ENCODE assay signal across 21 mouse cellular contexts in the genomic region with DNA sequence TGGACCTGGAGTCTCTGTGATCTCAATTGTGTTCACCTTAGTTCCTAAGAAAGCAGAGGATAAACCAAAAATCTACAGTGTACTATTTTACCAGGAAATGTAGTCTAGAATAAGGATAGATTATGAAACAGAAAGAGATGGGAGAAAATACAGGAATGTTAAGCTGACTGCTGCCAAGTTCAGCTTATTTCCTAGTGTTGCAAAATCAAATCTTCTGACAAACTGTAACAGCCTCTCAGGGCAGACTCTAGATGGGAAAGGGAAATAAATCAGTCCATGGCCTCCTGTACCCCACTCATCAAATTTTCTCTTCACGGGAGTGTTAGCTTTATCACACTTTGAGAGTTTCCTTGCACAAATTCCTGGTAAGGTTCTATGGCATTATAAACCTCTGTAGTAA.
"Had no signal": no experiment of that assay in that cellular context is flagged by ENCODE, and none has a peak within 500 bp of the region (broad histone marks: within the 10 kb centered on the region; RNA-seq: fewer than 3 reads in every experiment).

No protein-coding gene starts in this region.

- H3K9ac ChIP-seq: intestine, embryonic 15.5 days; liver, embryonic 12.5 days; liver, embryonic 15.5 days; midbrain, embryonic 13.5 days; neural tube, embryonic 13.5 days had no signal

- H3K27me3 ChIP-seq: intestine, embryonic 15.5 days; liver, embryonic 12.5 days; liver, embryonic 15.5 days; megakaryocyte, embryonic 14.5 days; midbrain, embryonic 13.5 days; neural tube, embryonic 13.5 days had no signal

- H3K4me2 ChIP-seq: intestine, embryonic 15.5 days; liver, embryonic 12.5 days; liver, embryonic 15.5 days; midbrain, embryonic 13.5 days; neural tube, embryonic 13.5 days had no signal

- ATAC-seq: intestine, embryonic 15.5 days; liver, embryonic 12.5 days; midbrain, embryonic 13.5 days; midbrain, embryonic 16.5 days had no signal

- H3K4me3 ChIP-seq: intestine, embryonic 15.5 days; layer of hippocampus, adult 2 months; left cerebral cortex, adult 2 months; liver, embryonic 12.5 days; liver, embryonic 15.5 days; megakaryocyte, embryonic 14.5 days; midbrain, embryonic 10.5 days; midbrain, embryonic 13.5 days; myocyte; neural tube, embryonic 13.5 days had no signal

- H3K4me1 ChIP-seq: intestine, embryonic 15.5 days; liver, embryonic 12.5 days; liver, embryonic 15.5 days; megakaryocyte, embryonic 14.5 days; midbrain, embryonic 10.5 days; midbrain, embryonic 13.5 days; neural tube, embryonic 13.5 days had no signal

- H3K27ac ChIP-seq: intestine, embryonic 15.5 days; kidney, postnatal 0 days; layer of hippocampus, adult 2 months; left cerebral cortex, adult 2 months; liver, embryonic 12.5 days; liver, embryonic 15.5 days; macrophage; midbrain, embryonic 10.5 days; midbrain, embryonic 13.5 days; neural tube, embryonic 13.5 days; stomach, postnatal 0 days had no signal

- H3K9me3 ChIP-seq: intestine, embryonic 15.5 days; liver, embryonic 12.5 days; liver, embryonic 15.5 days; midbrain, embryonic 13.5 days; neural tube, embryonic 13.5 days had no signal

- DNase-seq: kidney, adult 11 months; kidney, postnatal 25 days; layer of hippocampus, adult 9-11 months; retina, postnatal 1 day; thymus, adult 2 months; thymus, postnatal 14 days; thymus, postnatal 4 days had no signal

- H3K36me3 ChIP-seq: intestine, embryonic 15.5 days; liver, embryonic 12.5 days; liver, embryonic 15.5 days; midbrain, embryonic 10.5 days; midbrain, embryonic 13.5 days; neural tube, embryonic 13.5 days had no signal
